Mouse (Mus musculus) kidney, adult 2 months (tissue): ENCODE measurements at regions not wholly inside any gene's neighbourhood (a gene's known extent, or its start where the extent isn't known, plus 50 kb on each side); places are given as distances from the start of the nearest gene placed in this dataset.

ENCODE experiments used
- DNase-seq: peaks from one replicate; pipeline ENCODE4 v3.0.0; 2021
- H3K27ac ChIP-seq: fragments of 200-500 bp; 2 replicates; pipeline ENCODE4 v1.5.1; 2012; ENCODE audit warnings: low read depth, low read length, control low read depth, inconsistent platforms; ENCODE audit not compliant: insufficient read depth
- H3K27me3 ChIP-seq: fragments of 200-500 bp; replicated peaks from 2 replicates; pipeline ENCODE4 v1.6.1; 2012; ENCODE audit warnings: mild to moderate bottlenecking, moderate library complexity, low read length, inconsistent platforms; ENCODE audit not compliant: control insufficient read depth, insufficient read depth
- H3K36me3 ChIP-seq: fragments of 200-500 bp; 2 replicates; pipeline ENCODE4 v1.6.1; 2012; ENCODE audit warnings: mild to moderate bottlenecking, moderate library complexity, low read length, inconsistent platforms; ENCODE audit not compliant: control insufficient read depth, insufficient read depth
- H3K4me1 ChIP-seq: fragments of 200-500 bp; 2 replicates; pipeline ENCODE4 v1.6.1; 2011; ENCODE audit warnings: low read length; ENCODE audit not compliant: control insufficient read depth, insufficient read depth
- H3K4me3 ChIP-seq: fragments of 200-500 bp; 2 replicates; pipeline ENCODE4 v1.5.1; 2011; ENCODE audit warnings: mild to moderate bottlenecking, low read depth, low read length, control low read depth; ENCODE audit not compliant: insufficient read depth
- CTCF ChIP-seq: fragments of 200-500 bp; conservative IDR thresholded peaks from 2 replicates; pipeline ENCODE4 v1.5.1; 2011; ENCODE audit warnings: low read depth, mild to moderate bottlenecking, control low read depth, low read length, moderate library complexity, mixed read lengths; ENCODE audit not compliant: insufficient read depth, insufficient read length
- POLR2A ChIP-seq: fragments of 200-500 bp; IDR thresholded peaks from one replicate; pipeline ENCODE4 v1.6.1; 2011; ENCODE audit warnings: low read depth, low read length, control low read depth
- WGBS: fragments of 180-500 bp; shearing (Covaris S2); methylation state at CpG from one replicate; pipeline ENCODE4 v1.1.7; 2018; 5-methylcytosine and 5-hydroxymethylcytosine counted together

DNA sequence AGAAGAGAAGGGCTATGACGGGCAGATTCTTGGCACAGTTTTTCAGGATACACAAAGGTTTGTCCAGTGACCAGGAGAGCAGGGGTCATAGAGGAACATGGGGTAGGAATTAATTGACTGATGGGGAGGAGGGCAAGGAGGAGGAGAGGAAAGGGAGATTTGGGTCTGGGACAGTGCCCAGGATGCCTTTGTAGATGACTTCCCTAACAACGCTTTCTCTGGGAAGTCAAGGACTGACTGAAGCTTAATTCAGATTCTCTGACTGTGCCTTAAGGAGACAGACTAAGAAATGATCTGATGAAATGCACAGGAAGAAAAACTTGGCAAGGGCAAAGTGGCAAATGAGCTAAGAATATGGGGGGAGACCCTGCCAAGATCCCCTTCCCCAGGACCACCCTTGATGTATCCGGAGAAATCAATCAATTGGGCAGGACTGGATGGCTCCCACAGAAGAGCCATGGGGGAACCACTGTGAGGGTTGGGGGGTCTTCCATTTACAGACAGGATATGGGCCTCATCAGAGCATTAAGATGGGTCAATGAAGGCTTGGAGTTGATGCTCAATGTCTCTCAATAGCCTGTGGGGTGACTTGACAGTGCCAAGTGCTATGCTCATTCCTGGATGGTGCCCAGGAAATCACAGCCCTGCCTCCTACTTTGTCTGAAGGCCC, 227.6 kb upstream of the Tnc start:
- Histone ChIP-seq H3K36me3 (no peaks in the 10 kb centered on the region), H3K27me3 (no peaks in the 10 kb centered on the region), H3K4me3 (no peak overlapping the region), H3K4me1 (no peaks in the 10 kb centered on the region), H3K27ac (no peak overlapping the region)
- WGBS: 75% methylated on average over 3 of the region's 3 CpGs
- TF ChIP-seq CTCF (no peak), POLR2A (no peak)
- DNase-seq: peak; percentile 1

GRCm38 (mm10) chr4:64269846-64270245, 223.0 kb upstream of the Tnc start:
- TF ChIP-seq CTCF: no peak
- no peak for TF ChIP-seq POLR2A
- 46% methylated on average over 5 of the region's 5 CpGs for WGBS
- Histone ChIP-seq H3K4me3 (no peak overlapping the region), H3K4me1 (no peaks in the 10 kb centered on the region), H3K27ac (no peak overlapping the region), H3K36me3 (no peaks in the 10 kb centered on the region), H3K27me3 (no peaks in the 10 kb centered on the region)
- no peak for DNase-seq

GRCm38 (mm10) chr4:64269117-64269516, 222.3 kb upstream of the Tnc start:
- DNase-seq: no peak
- Histone ChIP-seq H3K4me1 (no peaks in the 10 kb centered on the region), H3K27ac (no peak overlapping the region), H3K36me3 (no peaks in the 10 kb centered on the region), H3K4me3 (no peak overlapping the region), H3K27me3 (no peaks in the 10 kb centered on the region)
- WGBS: 75% methylated on average over 2 of the region's 2 CpGs
- TF ChIP-seq CTCF: no peak
- no peak for TF ChIP-seq POLR2A

- TF ChIP-seq POLR2A (no peak), CTCF (no peak)
Measured at GRCm38 (mm10) chr4:64260473-64260872, 213.7 kb upstream of the Tnc start.

GRCm38 (mm10) chr4:64260188-64260444, 213.3 kb upstream of the Tnc start:
- DNase-seq: no peak
- Histone ChIP-seq H3K4me1 (no peaks in the 10 kb centered on the region), H3K27ac (no peak overlapping the region), H3K36me3 (no peaks in the 10 kb centered on the region), H3K4me3 (no peak overlapping the region), H3K27me3 (no peaks in the 10 kb centered on the region)
- TF ChIP-seq CTCF (no peak), POLR2A (no peak)

More at GRCm38 (mm10) chr4:64260473-64260872, 213.7 kb upstream of the Tnc start:
- Histone ChIP-seq H3K36me3 (no peaks in the 10 kb centered on the region), H3K4me3 (no peak overlapping the region), H3K27ac (no peak overlapping the region), H3K27me3 (no peaks in the 10 kb centered on the region), H3K4me1 (no peaks in the 10 kb centered on the region)
- no peak for DNase-seq

DNA sequence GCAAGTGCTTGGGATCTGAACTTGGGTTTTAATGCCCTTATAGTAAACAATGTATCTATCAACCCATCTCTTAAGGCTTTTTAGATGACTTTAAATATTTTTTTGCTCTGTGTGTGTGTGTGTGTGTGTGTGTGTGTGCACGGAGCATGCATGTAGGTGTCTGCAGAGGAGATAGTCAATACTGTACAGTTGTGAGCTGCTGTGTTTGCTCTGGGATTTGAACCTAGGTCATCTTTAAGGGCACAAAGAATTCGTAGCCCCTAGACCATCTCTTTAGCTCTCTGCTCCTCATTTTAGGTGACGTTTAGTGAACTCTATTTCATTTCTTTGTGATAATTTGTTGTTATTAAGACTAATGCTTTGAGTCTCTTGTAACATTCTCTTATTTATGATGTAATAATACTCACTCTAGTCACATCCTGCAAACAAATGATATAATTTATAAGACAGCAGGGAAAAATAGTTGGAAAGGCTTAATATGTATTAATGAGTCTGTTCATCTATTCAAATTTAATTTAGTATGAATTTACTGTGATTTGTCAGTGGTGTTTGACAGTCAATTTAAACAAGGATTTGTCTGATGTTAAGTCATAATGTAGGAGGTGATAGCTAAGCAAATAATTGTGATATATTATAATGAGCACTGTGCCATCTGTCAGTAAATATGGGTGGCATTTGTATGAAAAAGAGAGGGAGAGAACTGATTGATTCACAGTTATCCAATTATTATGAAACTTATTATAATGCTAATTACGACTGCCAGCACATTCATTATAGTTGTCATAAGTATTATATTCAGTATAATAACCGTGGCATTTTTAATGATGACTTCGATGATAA, 212.8 kb upstream of the Tnc start:
- H3K36me3 ChIP-seq: no peaks in the 10 kb centered on the region
- H3K27ac ChIP-seq: no peak overlapping the region
- WGBS: 82% methylated on average over 6 of the region's 6 CpGs
- TF ChIP-seq CTCF (no peak), POLR2A (no peak)
- H3K27me3 ChIP-seq: no peaks in the 10 kb centered on the region
- DNase-seq: no peak
- H3K4me1 ChIP-seq: no peaks in the 10 kb centered on the region
- H3K4me3 ChIP-seq: no peak overlapping the region

DNA sequence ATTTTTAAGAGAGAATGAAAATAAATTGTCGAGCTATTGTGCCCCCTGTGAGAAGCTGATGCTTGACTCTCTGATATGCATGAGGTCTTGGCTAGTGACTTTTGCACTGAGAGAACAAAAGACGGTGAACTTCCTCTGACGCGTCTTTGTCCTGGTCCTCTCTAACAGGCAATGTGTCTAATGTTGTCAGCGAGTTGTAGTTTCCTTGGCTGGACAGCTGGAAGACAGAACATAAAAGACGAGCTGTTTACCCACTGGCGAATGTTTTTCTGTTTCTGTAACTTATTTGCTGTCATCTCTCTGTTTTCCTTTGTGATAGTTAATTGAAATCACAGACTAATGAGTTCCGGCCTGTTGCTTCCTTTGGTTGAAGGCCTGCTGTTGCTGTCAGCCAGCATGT, 208.4 kb upstream of the Tnc start:
- Histone ChIP-seq H3K36me3 (no peaks in the 10 kb centered on the region), H3K27me3 (no peaks in the 10 kb centered on the region), H3K4me3 (no peak overlapping the region), H3K27ac (no peak overlapping the region), H3K4me1 (no peaks in the 10 kb centered on the region)
- WGBS: 22% methylated on average over 8 of the region's 8 CpGs
- TF ChIP-seq CTCF: no peak
- no peak for TF ChIP-seq POLR2A
- no peak for DNase-seq
